Comparison of ENCODE assay signal across 13 mouse cellular contexts in the genomic region with DNA sequence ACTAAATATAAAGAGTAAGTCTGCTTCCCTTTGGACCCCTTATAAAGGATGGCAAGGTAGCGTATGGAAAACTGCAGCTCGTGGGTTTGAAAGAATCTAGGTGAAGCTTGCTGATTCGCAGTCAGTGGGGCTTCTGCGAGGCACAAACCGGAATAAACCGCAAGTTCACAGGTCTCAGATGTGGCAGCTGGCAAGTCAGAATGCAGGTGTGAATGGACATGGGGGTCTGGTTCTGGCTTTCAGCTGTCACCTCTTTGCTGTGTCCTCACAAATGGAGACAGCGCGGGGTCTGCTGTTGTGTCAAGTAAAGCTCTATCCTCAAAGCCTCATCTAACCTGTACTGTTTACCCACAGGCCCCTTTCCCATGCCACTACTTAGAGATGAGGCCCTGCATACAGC.
"Had no signal": no experiment of that assay in that cellular context is flagged by ENCODE, and none has a peak within 500 bp of the region (broad histone marks: within the 10 kb centered on the region; RNA-seq: fewer than 3 reads in every experiment).

No protein-coding gene starts in this region.

- H3K4me2 ChIP-seq: intestine, embryonic 15.5 days; kidney, embryonic 15.5 days; limb, embryonic 13.5 days; stomach, embryonic 15.5 days had no signal

- H3K36me3 ChIP-seq: intestine, embryonic 15.5 days; kidney, embryonic 15.5 days; limb, embryonic 13.5 days; stomach, embryonic 15.5 days had no signal

- H3K4me3 ChIP-seq: intestine, embryonic 15.5 days; kidney, embryonic 15.5 days; limb, embryonic 13.5 days; myocyte; stomach, embryonic 15.5 days had no signal

- H3K9ac ChIP-seq: intestine, embryonic 15.5 days; kidney, embryonic 15.5 days; limb, embryonic 13.5 days; liver, embryonic 14.5 days; stomach, embryonic 15.5 days had no signal

- H3K4me1 ChIP-seq: intestine, embryonic 15.5 days; kidney, embryonic 15.5 days; stomach, embryonic 15.5 days had no signal

- H3K27me3 ChIP-seq: intestine, embryonic 15.5 days; kidney, embryonic 15.5 days; limb, embryonic 13.5 days; stomach, embryonic 15.5 days had no signal

- H3K9me3 ChIP-seq: intestine, embryonic 15.5 days; kidney, embryonic 15.5 days; limb, embryonic 13.5 days; stomach, embryonic 15.5 days had no signal

- H3K27ac ChIP-seq: intestine, embryonic 15.5 days; kidney, embryonic 15.5 days; limb, embryonic 13.5 days; liver, embryonic 14.5 days; stomach, embryonic 15.5 days had no signal

- ATAC-seq: intestine, embryonic 15.5 days had no signal

- DNase-seq: kidney, adult 18-20 months; kidney, postnatal 14 days; left cerebral cortex, postnatal 4 days; lung, adult 18-20 months; retina, postnatal 1 day; right cerebral cortex, postnatal 4 days; spleen, adult 18-20 months had no signal
